Mouse (Mus musculus) heart, embryonic 16.5 days (tissue): Measurements from ENCODE around the gene Bivm. TPM values are rescaled to one million over a fixed set of nuclear protein-coding genes. Genes with fewer than 3 reads are reported as not detected.

Experiments used
- ATAC-seq: fragments of 200-750 bp; cut with Nextera tagmentation; replicated peaks from 2 replicates; pipeline ENCODE4 v1.8.0; 2017; ENCODE audit warnings: moderate number of reproducible peaks; ENCODE audit not compliant: insufficient read depth, low FRiP score; ENCODE audit errors: extremely low read depth
- H3K27ac ChIP-seq: fragments of 300-500 bp; sonication (generic); 2 replicates; pipeline ENCODE4 v1.5.1; 2014; ENCODE audit warnings: mild to moderate bottlenecking, low read length, control low read depth, moderate library complexity
- H3K27me3 ChIP-seq: fragments of 300-500 bp; sonication (generic); 2 replicates; pipeline ENCODE4 v1.6.1; 2014; ENCODE audit warnings: low read length, mixed read lengths; ENCODE audit not compliant: control insufficient read depth, insufficient read depth
- H3K36me3 ChIP-seq: fragments of 300-500 bp; sonication (generic); 2 replicates; pipeline ENCODE4 v1.6.1; 2014; ENCODE audit not compliant: control insufficient read depth, insufficient read depth
- H3K4me1 ChIP-seq: fragments of 300-500 bp; sonication (generic); 2 replicates; pipeline ENCODE4 v1.6.1; 2014; ENCODE audit warnings: low read length, mixed read lengths; ENCODE audit not compliant: control insufficient read depth, insufficient read depth
- H3K4me2 ChIP-seq: fragments of 300-500 bp; sonication (generic); 2 replicates; pipeline ENCODE4 v1.6.1; 2014; ENCODE audit warnings: low read depth, mild to moderate bottlenecking, control low read depth, low read length
- H3K4me3 ChIP-seq: fragments of 300-500 bp; sonication (generic); 2 replicates; pipeline ENCODE4 v1.5.1; 2014; ENCODE audit warnings: mild to moderate bottlenecking, control low read depth, low read length
- H3K9ac ChIP-seq: fragments of 300-500 bp; sonication (generic); 2 replicates; pipeline ENCODE4 v1.6.1; 2014; ENCODE audit warnings: low read length, control low read depth
- H3K9me3 ChIP-seq: fragments of 300-500 bp; sonication (generic); replicated peaks from 2 replicates; pipeline ENCODE4 v1.6.1; 2016; ENCODE audit warnings: low read length; ENCODE audit not compliant: control insufficient read depth
- whole genome bisulfite sequencing: fragments of 180-500 bp; shearing (Covaris S2); extraction: QIAGEN DNeasy Blood & Tissue Kit; methylation state at CpG from one replicate; pipeline ENCODE4 v1.1.7; 2014; 5-methylcytosine and 5-hydroxymethylcytosine counted together
- polyA plus RNA-seq: library from polyadenylated mRNA; unstranded; fragments of >200 nt; fragmentation: Nextera tagmentation; extraction: Ambion mirVana; gene quantifications from 2 replicates; pipeline ENCODE4 v1.2.1, GENCODE M21; 2015

Bivm gene
- polyA plus RNA-seq, 1 experiment from 2014 or later, result 11.0 TPM

DNA sequence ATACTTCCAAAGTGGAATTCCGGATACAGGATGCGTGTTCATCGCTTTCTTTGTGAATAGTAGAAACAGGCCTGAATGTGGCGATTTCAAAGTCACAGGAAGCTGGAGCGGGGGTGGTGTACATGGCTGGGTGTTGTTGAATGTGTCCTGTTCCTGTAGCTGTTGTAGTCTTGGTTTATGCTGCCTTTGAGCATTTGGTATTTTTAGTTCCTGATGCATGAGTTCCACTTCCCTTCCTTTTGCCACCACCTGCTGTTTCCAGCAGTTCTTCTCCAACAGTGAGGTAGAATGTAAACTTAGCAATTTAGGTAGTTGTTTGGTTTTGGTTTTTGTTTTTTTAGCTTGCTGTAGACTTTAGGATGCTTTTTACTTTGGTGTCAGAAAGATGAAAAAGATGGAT, 43.6 kb downstream of the Bivm start:
- Histone ChIP-seq H3K27ac (0 out of 2 replicates have a peak overlapping the region, but pooled peaks have one; percentile 7), H3K9me3 (no peaks in the 10 kb centered on the region), H3K4me2 (no peak overlapping the region), H3K4me1 (no peaks in the 10 kb centered on the region), H3K4me3 (no peak overlapping the region), H3K9ac (no peak overlapping the region), H3K36me3 (peaks cover 64% of the 10 kb centered on the region), H3K27me3 (no peaks in the 10 kb centered on the region)
- WGBS, result 93% methylated on average over 5 of the region's 5 CpGs
- ATAC-seq, result no peak

DNA sequence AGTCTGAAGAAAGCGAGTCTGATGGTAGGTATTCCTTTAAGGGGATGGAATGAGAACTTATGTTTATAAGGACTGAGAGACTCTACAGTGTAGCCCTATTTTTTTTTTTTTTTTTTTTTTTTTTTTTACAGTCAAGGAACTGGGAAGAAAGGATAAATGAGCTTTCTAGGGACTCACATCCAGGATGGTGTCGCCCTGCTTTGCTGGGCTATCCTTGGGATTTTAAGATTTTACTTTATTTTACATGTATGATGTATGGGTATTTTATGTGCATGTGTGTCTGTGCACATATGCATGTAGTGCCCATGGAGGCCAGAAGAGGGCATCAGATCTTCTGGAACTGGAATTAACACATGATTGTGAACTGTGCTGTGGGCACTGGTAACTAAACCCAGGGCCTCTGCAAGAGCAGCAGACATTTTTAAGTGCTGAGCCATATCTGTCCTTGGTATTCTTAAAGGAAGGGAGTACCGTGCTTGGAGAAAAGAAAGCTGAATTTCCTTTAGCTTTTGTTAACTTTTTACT, 49.2 kb downstream of the Bivm start:
- H3K4me1 ChIP-seq, result no peaks in the 10 kb centered on the region
- H3K27ac ChIP-seq, result no peak overlapping the region
- no peak for ATAC-seq
- H3K27me3 ChIP-seq, result no peaks in the 10 kb centered on the region
- H3K36me3 ChIP-seq, result peaks cover 56% of the 10 kb centered on the region
- peaks cover 6% of the 10 kb centered on the region for H3K9me3 ChIP-seq
- H3K9ac ChIP-seq, result no peak overlapping the region
- no peak overlapping the region for H3K4me3 ChIP-seq
- H3K4me2 ChIP-seq, result no peak overlapping the region
- 93% methylated on average over 3 of the region's 3 CpGs for WGBS

DNA sequence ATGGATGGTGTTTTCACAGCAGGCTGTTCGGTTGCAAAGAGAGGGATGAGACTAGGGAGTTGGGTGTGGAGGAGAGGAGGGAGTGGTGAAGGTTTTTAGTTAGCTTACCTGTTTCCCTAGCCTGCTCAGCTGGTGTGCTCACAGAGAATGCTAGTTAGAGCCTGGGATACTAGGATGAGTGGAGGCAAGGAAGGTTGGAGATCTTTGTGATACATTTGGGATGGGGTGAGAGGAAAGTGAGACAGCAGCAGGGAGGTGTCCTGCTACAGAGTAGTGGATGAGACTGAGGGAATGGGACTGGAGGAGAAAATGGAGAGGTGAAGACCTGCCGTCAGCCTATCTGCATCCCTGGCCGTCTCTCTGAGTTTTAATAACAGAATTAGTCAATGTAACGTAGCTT, 53.9 kb downstream of the Bivm start:
- 93% methylated on average over 4 of the region's 4 CpGs for WGBS
- peaks cover 6% of the 10 kb centered on the region for H3K9me3 ChIP-seq
- no peaks in the 10 kb centered on the region for H3K4me1 ChIP-seq
- no peak for ATAC-seq
- no peaks in the 10 kb centered on the region for H3K27me3 ChIP-seq
- no peak overlapping the region for H3K4me2 ChIP-seq
- H3K27ac ChIP-seq, result no peak overlapping the region
- H3K4me3 ChIP-seq, result no peak overlapping the region
- peaks cover 53% of the 10 kb centered on the region for H3K36me3 ChIP-seq
- H3K9ac ChIP-seq, result no peak overlapping the region

DNA sequence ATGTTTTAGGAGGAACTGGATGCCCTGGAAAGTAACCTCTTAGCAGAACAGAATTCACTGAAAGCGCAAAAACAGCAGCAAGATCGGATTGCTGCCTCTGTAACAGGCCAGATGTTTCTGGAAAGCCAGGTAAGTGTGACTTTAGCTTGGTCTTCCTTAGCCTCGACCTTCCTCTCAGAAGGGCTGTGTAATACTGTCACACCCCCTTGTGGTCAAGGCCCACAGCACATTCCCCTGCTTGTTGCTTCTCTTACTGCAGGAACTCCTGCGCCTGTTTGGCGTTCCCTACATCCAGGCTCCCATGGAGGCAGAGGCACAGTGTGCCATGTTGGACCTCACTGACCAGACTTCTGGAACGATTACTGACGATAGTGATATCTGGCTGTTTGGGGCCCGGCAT, 55.1 kb downstream of the Bivm start:
- H3K36me3 ChIP-seq, result peaks cover 52% of the 10 kb centered on the region
- no peak overlapping the region for H3K4me3 ChIP-seq
- H3K4me1 ChIP-seq, result no peaks in the 10 kb centered on the region
- WGBS, result 85% methylated on average over 8 of the region's 8 CpGs
- no peak overlapping the region for H3K27ac ChIP-seq
- no peak overlapping the region for H3K4me2 ChIP-seq
- H3K9me3 ChIP-seq, result peaks cover 6% of the 10 kb centered on the region
- H3K9ac ChIP-seq, result no peak overlapping the region
- no peaks in the 10 kb centered on the region for H3K27me3 ChIP-seq
- ATAC-seq, result no peak

DNA sequence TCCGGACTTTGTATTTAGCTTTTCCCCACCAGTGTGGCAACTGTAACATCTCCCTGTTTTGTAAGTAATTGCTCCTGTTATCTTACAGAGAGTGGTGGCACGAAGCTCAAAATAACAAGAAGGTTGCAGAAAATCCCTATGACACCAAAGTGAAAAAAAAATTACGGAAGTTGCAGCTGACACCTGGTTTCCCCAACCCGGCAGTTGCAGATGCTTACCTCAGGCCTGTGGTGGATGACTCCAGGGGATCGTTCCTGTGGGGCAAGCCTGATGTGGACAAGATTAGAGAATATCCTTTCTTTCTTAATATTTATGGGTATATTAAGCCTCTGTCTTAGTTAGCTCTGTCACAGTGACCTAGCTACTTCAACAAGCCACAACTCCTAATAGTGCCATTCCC, 59.3 kb downstream of the Bivm start:
- Histone ChIP-seq H3K27ac (no peak overlapping the region), H3K4me2 (no peak overlapping the region), H3K4me3 (no peak overlapping the region), H3K9ac (no peak overlapping the region), H3K27me3 (no peaks in the 10 kb centered on the region), H3K36me3 (peaks cover 41% of the 10 kb centered on the region), H3K4me1 (no peaks in the 10 kb centered on the region), H3K9me3 (no peaks in the 10 kb centered on the region)
- 91% methylated on average over 5 of the region's 5 CpGs for WGBS
- ATAC-seq, result no peak

DNA sequence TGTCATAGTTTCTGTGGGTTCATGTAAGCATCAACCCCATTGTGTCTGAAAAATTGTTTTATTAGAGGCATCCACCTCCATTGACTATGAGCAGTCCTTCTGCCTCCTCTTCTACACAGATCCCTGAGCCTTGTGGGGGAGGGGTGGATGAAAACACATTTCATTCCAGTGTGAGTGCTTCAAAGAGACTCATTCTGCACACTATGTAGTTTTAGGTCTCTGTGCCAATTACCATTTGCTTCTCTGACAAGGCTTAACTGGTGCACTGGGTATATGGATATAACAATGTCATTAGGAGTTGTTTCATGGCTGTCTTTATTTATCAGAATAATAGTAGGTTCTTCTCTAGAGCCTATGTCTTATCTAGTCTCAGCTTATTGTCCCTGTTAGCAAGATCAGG, 67.6 kb downstream of the Bivm start:
- no peak for ATAC-seq
- no peaks in the 10 kb centered on the region for H3K4me1 ChIP-seq
- no peak overlapping the region for H3K4me3 ChIP-seq
- H3K36me3 ChIP-seq, result peaks cover 4% of the 10 kb centered on the region; the same call in 1 of the 2 replicates
- no peaks in the 10 kb centered on the region for H3K9me3 ChIP-seq
- H3K27ac ChIP-seq, result no peak overlapping the region
- no peak overlapping the region for H3K4me2 ChIP-seq
- H3K9ac ChIP-seq, result no peak overlapping the region
- no peaks in the 10 kb centered on the region for H3K27me3 ChIP-seq

Other genes with a start within 250 kb of the Bivm start
- gene Tpp2, start 185.3 kb upstream of the Bivm start, polyA plus RNA-seq, result 50.7 and 51.0 TPM in 2 replicates
- gene Mettl21c, start 98.9 kb upstream of the Bivm start, polyA plus RNA-seq, result 0.21 and 0.37 TPM in 2 replicates
- gene Gm8251, start 57.0 kb upstream of the Bivm start, polyA plus RNA-seq, result 0.05 and 0.06 TPM in 2 replicates
- gene Tex30, start 16.5 kb upstream of the Bivm start, polyA plus RNA-seq, result 62.9 and 74.8 TPM in 2 replicates
- gene Kdelc1, start 149 bp upstream of the Bivm start, polyA plus RNA-seq, result 40.3 and 41.2 TPM in 2 replicates
- 13.4 and 14.6 TPM in 2 replicates for gene Ercc5, start 28.8 kb downstream of the Bivm start, polyA plus RNA-seq
- 0.21 and 0.41 TPM in 2 replicates for gene Mettl21e, start 100.0 kb downstream of the Bivm start, polyA plus RNA-seq